Mouse (Mus musculus): ENCODE measurements at regions not wholly inside any gene's neighbourhood (a gene's known extent, or its start where the extent isn't known, plus 50 kb on each side); places are given as distances from the start of the nearest gene placed in this dataset.

DNA sequence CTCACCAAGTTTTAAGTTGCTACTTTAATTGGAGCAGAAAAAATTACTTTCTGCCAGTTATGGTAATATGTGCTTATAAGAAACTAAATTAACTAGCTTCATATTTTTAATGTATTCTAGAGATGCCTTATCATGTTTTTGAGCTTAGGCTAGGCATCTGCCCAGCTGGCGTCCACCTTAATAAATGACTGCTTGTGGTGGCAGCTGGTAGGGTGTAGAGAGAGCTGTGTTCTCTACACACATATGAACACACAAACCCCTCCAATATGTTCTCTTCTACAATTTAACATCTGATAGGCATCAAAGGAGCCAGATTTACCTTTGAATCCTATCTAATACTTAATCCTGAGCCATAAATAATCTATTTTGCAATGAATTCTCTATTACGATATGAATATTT is 173.4 kb downstream of the Gm4340 start:
- no peak for DNase-seq (ENCODE audit: low spot score)

DNA sequence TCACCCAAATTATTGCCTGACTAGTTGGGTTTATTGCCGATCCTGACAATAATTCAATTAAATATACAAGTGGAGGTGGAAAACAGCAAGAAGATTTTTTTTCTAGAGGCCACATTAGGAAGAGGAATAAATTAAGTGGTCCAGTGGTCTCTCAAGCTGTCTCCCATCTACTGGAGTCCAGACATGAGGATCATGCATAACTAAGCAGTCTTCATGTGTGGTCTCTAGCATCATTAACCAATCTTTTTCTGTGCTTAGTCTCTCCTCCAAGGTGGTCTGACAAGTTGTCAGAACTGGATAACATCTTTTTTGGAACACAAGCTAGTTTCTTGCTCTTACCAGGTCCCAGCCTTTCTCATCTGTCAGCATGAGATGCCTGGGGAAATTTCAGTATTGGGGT is 180.7 kb downstream of the Gm4340 start:
- H3K27me3 ChIP-seq (ENCODE audit: control insufficient read depth, insufficient read depth, low read length) = no peaks in the 10 kb centered on the region
- H3K27ac ChIP-seq (ENCODE audit: low read depth, low read length) = no peak overlapping the region
- no peak overlapping the region for H3K4me2 ChIP-seq (ENCODE audit: low read depth)
- H3K36me3 ChIP-seq (ENCODE audit: control insufficient read depth, insufficient read depth, low read length) = no peaks in the 10 kb centered on the region
- H3K9me3 ChIP-seq (ENCODE audit: control insufficient read depth, low read length) = no peaks in the 10 kb centered on the region
- H3K4me3 ChIP-seq (ENCODE audit: low read depth, low read length) = no peak overlapping the region
- no peak overlapping the region for H3K9ac ChIP-seq (ENCODE audit: low read length)
- H3K4me1 ChIP-seq (ENCODE audit: control insufficient read depth, insufficient read depth, low read length) = no peaks in the 10 kb centered on the region
- DNase-seq (ENCODE audit: low spot score) (no peak), ATAC-seq (ENCODE audit: insufficient read depth, low FRiP score, low TSS enrichment) (peak; percentile 56; the same call in 1 of the 2 replicates)
- WGBS = 94% methylated on average over 1 of the region's 1 CpGs

More for the DNA sequence above, 173.4 kb downstream of the Gm4340 start:
- no peak overlapping the region for H3K27ac ChIP-seq (ENCODE audit: low read depth, low read length)
- H3K4me2 ChIP-seq (ENCODE audit: low read depth) = no peak overlapping the region
- no peak for ATAC-seq (ENCODE audit: insufficient read depth, low FRiP score, low TSS enrichment)
- no peaks in the 10 kb centered on the region for H3K4me1 ChIP-seq (ENCODE audit: control insufficient read depth, insufficient read depth, low read length)
- H3K4me3 ChIP-seq (ENCODE audit: low read depth, low read length) = no peak overlapping the region
- no peaks in the 10 kb centered on the region for H3K36me3 ChIP-seq (ENCODE audit: control insufficient read depth, insufficient read depth, low read length)
- H3K9ac ChIP-seq (ENCODE audit: low read length) = no peak overlapping the region
- H3K27me3 ChIP-seq (ENCODE audit: control insufficient read depth, insufficient read depth, low read length) = no peaks in the 10 kb centered on the region
- H3K9me3 ChIP-seq (ENCODE audit: control insufficient read depth, low read length) = no peaks in the 10 kb centered on the region
- 93% methylated on average over 2 of the region's 2 CpGs for WGBS

DNA sequence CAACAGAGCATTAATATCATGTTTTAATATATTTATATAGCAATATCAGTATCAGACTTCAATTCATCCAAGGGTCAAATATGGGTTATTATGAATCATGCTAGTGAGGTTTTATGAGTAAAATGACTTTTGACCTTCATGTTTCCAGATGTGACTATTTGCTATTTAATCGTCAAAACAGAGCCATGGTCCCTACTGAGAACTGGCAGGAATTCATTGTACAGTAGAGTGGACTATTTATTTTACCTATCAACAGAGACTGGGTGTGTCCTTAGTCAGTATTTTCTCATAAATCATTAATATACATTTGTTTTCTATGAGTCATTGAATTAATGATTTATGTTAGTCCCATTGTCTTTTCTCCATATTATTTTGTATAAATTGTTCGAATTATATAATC is 194.4 kb downstream of the Gm4340 start:
- DNase-seq (ENCODE audit: low spot score) = no peak
- H3K9me3 ChIP-seq (ENCODE audit: control insufficient read depth, low read length) = no peaks in the 10 kb centered on the region
- H3K4me3 ChIP-seq (ENCODE audit: low read depth, low read length) = no peak overlapping the region
- ATAC-seq (ENCODE audit: insufficient read depth, low FRiP score, low TSS enrichment) = no peak
- H3K4me1 ChIP-seq (ENCODE audit: control insufficient read depth, insufficient read depth, low read length) = no peaks in the 10 kb centered on the region
- 64% methylated on average over 2 of the region's 2 CpGs for WGBS
- H3K27me3 ChIP-seq (ENCODE audit: control insufficient read depth, insufficient read depth, low read length) = no peaks in the 10 kb centered on the region
- no peaks in the 10 kb centered on the region for H3K36me3 ChIP-seq (ENCODE audit: control insufficient read depth, insufficient read depth, low read length)
- H3K4me2 ChIP-seq (ENCODE audit: low read depth) = no peak overlapping the region
- no peak overlapping the region for H3K9ac ChIP-seq (ENCODE audit: low read length)
- H3K27ac ChIP-seq (ENCODE audit: low read depth, low read length) = no peak overlapping the region

DNA sequence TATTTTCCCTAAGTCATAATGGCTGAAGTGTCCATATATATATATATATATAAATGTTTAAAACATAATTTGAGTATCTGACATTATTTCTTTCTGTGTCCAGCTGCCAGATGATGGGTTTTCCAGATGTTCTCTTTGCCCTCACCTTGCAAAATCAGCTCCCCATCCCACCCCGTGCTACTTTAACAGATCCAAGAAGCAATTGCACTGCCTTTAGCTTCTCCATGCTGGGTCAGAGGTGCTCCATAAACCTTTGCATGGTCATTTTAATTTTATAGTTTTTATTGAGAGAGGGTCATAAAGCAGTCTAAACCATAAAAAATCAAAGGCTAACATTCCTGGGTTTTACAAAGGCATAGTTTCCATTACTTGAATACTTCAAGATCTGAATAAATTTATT is 201.9 kb downstream of the Gm4340 start:
- DNase-seq (ENCODE audit: low spot score) (no peak), ATAC-seq (ENCODE audit: insufficient read depth, low FRiP score, low TSS enrichment) (no peak)
- WGBS = 44% methylated on average over 1 of the region's 1 CpGs
- no peak overlapping the region for H3K27ac ChIP-seq (ENCODE audit: low read depth, low read length)
- H3K4me2 ChIP-seq (ENCODE audit: low read depth) = no peak overlapping the region
- no peaks in the 10 kb centered on the region for H3K4me1 ChIP-seq (ENCODE audit: control insufficient read depth, insufficient read depth, low read length)
- no peaks in the 10 kb centered on the region for H3K36me3 ChIP-seq (ENCODE audit: control insufficient read depth, insufficient read depth, low read length)
- no peaks in the 10 kb centered on the region for H3K27me3 ChIP-seq (ENCODE audit: control insufficient read depth, insufficient read depth, low read length)
- H3K4me3 ChIP-seq (ENCODE audit: low read depth, low read length) = no peak overlapping the region
- no peak overlapping the region for H3K9ac ChIP-seq (ENCODE audit: low read length)
- no peaks in the 10 kb centered on the region for H3K9me3 ChIP-seq (ENCODE audit: control insufficient read depth, low read length)

DNA sequence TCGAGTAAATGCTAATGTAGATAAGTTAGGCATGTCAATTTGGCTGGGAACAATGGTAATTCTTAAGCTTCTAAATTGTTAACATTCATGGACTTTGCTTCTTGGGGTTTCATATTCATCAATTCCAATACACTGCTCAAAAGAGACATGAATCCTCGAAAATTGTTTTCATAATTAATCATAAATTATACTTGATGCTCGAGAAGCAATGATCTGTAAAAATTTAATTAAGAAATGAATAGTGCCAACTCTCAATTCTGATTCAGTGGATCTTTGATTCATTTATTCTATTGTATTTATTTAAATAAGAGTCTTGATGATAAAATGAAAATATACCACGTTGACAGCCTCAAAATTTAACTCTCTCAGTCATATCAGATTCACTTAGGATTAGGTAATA is 214.9 kb downstream of the Gm4340 start:
- no peaks in the 10 kb centered on the region for H3K9me3 ChIP-seq (ENCODE audit: control insufficient read depth, low read length)
- WGBS = 72% methylated on average over 4 of the region's 4 CpGs

DNA sequence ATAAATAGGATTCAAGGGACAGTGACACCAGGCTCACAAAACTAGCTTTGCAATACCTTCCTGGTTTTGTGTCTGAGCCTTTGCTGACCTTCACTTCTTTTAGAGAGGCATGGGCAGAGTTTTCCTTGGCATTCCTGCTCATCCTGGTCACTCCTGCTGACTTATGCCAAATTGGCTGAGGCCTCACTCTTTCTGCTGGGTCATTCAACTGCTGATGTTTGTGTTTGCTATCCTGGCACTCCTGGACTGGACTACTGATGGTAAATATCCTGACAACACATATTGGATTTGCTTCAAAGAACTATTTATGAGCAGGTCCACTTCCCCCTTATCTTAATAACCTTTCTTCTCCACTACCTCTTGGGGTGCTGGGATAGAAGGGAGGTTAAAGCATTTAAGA is 228.7 kb downstream of the Gm4340 start:
- Histone ChIP-seq H3K27me3 (ENCODE audit: control insufficient read depth, insufficient read depth, low read length) (no peaks in the 10 kb centered on the region), H3K4me3 (ENCODE audit: low read depth, low read length) (no peak overlapping the region), H3K4me1 (ENCODE audit: control insufficient read depth, insufficient read depth, low read length) (no peaks in the 10 kb centered on the region), H3K9ac (ENCODE audit: low read length) (no peak overlapping the region), H3K9me3 (ENCODE audit: control insufficient read depth, low read length) (no peaks in the 10 kb centered on the region), H3K27ac (ENCODE audit: low read depth, low read length) (no peak overlapping the region), H3K36me3 (ENCODE audit: control insufficient read depth, insufficient read depth, low read length) (no peaks in the 10 kb centered on the region), H3K4me2 (ENCODE audit: low read depth) (no peak overlapping the region)
- ATAC-seq (ENCODE audit: insufficient read depth, low FRiP score, low TSS enrichment) = no peak
- DNase-seq (ENCODE audit: low spot score) = no peak

More for the DNA sequence above, 214.9 kb downstream of the Gm4340 start:
- Histone ChIP-seq H3K27ac (ENCODE audit: low read depth, low read length) (no peak overlapping the region), H3K9ac (ENCODE audit: low read length) (no peak overlapping the region), H3K4me3 (ENCODE audit: low read depth, low read length) (no peak overlapping the region), H3K4me1 (ENCODE audit: control insufficient read depth, insufficient read depth, low read length) (no peaks in the 10 kb centered on the region), H3K4me2 (ENCODE audit: low read depth) (no peak overlapping the region), H3K36me3 (ENCODE audit: control insufficient read depth, insufficient read depth, low read length) (no peaks in the 10 kb centered on the region), H3K27me3 (ENCODE audit: control insufficient read depth, insufficient read depth, low read length) (no peaks in the 10 kb centered on the region)
- ATAC-seq (ENCODE audit: insufficient read depth, low FRiP score, low TSS enrichment) = no peak
- DNase-seq (ENCODE audit: low spot score) = no peak

DNA sequence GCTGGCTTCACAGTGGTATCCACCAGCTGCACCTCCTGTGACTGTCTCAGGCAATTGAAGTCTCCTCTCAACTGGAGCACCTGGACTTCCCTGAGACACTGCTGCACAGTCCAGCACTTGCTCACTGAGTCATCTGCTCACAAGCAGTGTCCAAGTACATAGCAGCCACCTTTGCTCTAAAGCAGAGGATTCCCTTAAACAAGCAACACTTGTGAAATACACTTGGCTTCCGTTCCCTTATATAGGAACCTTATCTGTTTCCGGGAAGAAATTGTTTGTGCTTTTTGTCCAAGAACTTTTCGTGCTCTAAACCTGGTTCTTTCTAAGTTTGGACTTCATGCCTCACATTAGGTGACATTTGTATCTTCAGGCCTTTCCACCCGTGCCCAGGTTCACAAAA is 229.3 kb downstream of the Gm4340 start:
- no peak overlapping the region for H3K4me3 ChIP-seq (ENCODE audit: low read depth, low read length)
- no peaks in the 10 kb centered on the region for H3K4me1 ChIP-seq (ENCODE audit: control insufficient read depth, insufficient read depth, low read length)
- no peaks in the 10 kb centered on the region for H3K36me3 ChIP-seq (ENCODE audit: control insufficient read depth, insufficient read depth, low read length)
- DNase-seq (ENCODE audit: low spot score) = no peak
- no peak for ATAC-seq (ENCODE audit: insufficient read depth, low FRiP score, low TSS enrichment)
- H3K27ac ChIP-seq (ENCODE audit: low read depth, low read length) = no peak overlapping the region
- H3K9ac ChIP-seq (ENCODE audit: low read length) = no peak overlapping the region
- H3K9me3 ChIP-seq (ENCODE audit: control insufficient read depth, low read length) = no peaks in the 10 kb centered on the region
- no peak overlapping the region for H3K4me2 ChIP-seq (ENCODE audit: low read depth)
- H3K27me3 ChIP-seq (ENCODE audit: control insufficient read depth, insufficient read depth, low read length) = no peaks in the 10 kb centered on the region
- 88% methylated on average over 4 of the region's 4 CpGs for WGBS

DNA sequence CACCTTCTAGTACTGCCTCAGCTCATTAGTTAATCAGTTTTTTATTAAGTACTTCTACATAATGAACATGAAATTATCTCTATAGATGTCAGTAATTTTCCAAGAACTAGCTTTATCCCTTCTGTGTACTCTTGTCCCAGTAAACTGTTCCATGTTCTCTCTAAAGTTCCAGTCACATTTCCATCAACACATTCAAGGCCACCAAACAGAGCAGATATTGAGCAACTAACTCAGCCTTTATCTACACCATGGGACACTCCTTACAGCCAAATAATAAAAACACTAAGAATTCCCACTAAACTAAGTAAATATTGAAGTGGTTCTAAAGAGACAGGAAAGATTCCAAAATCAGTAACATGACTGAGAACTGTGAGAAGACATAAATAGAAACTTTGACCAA is 229.9 kb downstream of the Gm4340 start:
- Histone ChIP-seq H3K4me3 (ENCODE audit: low read depth, low read length) (no peak overlapping the region), H3K27me3 (ENCODE audit: control insufficient read depth, insufficient read depth, low read length) (no peaks in the 10 kb centered on the region), H3K4me1 (ENCODE audit: control insufficient read depth, insufficient read depth, low read length) (no peaks in the 10 kb centered on the region), H3K9me3 (ENCODE audit: control insufficient read depth, low read length) (no peaks in the 10 kb centered on the region), H3K27ac (ENCODE audit: low read depth, low read length) (no peak overlapping the region), H3K9ac (ENCODE audit: low read length) (no peak overlapping the region), H3K36me3 (ENCODE audit: control insufficient read depth, insufficient read depth, low read length) (no peaks in the 10 kb centered on the region), H3K4me2 (ENCODE audit: low read depth) (no peak overlapping the region)
- no peak for DNase-seq (ENCODE audit: low spot score)
- ATAC-seq (ENCODE audit: insufficient read depth, low FRiP score, low TSS enrichment) = no peak

DNA sequence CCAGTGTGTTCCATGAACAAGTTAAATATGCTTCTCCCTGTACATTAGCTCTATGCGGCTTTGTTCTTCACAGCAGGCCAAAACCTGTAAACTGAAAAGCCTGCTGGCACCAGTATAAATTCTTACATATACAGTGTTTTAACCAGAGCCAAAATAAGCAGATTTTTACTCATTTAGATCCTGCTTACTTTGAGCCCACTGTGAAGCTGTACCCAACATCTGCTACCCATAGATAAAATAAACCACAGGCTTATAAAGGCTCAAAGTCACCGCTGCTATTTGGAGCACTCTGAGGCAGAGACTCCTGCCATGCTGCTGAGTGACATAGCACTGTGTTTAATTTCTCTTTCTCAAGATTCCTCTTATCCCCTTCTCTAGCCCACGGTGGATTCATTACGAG is 251.1 kb downstream of the Gm4340 start:
- Histone ChIP-seq H3K4me3 (ENCODE audit: low read depth, low read length) (no peak overlapping the region), H3K27ac (ENCODE audit: low read depth, low read length) (no peak overlapping the region), H3K9ac (ENCODE audit: low read length) (no peak overlapping the region), H3K4me1 (ENCODE audit: control insufficient read depth, insufficient read depth, low read length) (no peaks in the 10 kb centered on the region), H3K36me3 (ENCODE audit: control insufficient read depth, insufficient read depth, low read length) (no peaks in the 10 kb centered on the region), H3K4me2 (ENCODE audit: low read depth) (no peak overlapping the region), H3K9me3 (ENCODE audit: control insufficient read depth, low read length) (no peaks in the 10 kb centered on the region), H3K27me3 (ENCODE audit: control insufficient read depth, insufficient read depth, low read length) (no peaks in the 10 kb centered on the region)
- DNase-seq (ENCODE audit: low spot score) (no peak), ATAC-seq (ENCODE audit: insufficient read depth, low FRiP score, low TSS enrichment) (no peak)
- WGBS = 75% methylated on average over 4 of the region's 4 CpGs

Data from neural tube, embryonic 11.5 days (tissue).